Mouse (Mus musculus) gastrocnemius, adult 18-20 months (tissue): ENCODE data around the gene Qk. TPM values are rescaled to one million over a fixed set of nuclear protein-coding genes. Genes with fewer than 3 reads are reported as not detected.

Experiments
- DNase-seq: peaks from one replicate; pipeline ENCODE4 v3.0.0; 2021; ENCODE audit warnings: low spot score
- total RNA-seq, 2 experiments: library from RNA; stranded (reverse); gene quantifications; 2 replicates each; pipeline ENCODE4 v1.2.3; 2021

The Qk gene
- total RNA-seq, 2 experiments from 2014 or later: 274 to 325 TPM

DNA sequence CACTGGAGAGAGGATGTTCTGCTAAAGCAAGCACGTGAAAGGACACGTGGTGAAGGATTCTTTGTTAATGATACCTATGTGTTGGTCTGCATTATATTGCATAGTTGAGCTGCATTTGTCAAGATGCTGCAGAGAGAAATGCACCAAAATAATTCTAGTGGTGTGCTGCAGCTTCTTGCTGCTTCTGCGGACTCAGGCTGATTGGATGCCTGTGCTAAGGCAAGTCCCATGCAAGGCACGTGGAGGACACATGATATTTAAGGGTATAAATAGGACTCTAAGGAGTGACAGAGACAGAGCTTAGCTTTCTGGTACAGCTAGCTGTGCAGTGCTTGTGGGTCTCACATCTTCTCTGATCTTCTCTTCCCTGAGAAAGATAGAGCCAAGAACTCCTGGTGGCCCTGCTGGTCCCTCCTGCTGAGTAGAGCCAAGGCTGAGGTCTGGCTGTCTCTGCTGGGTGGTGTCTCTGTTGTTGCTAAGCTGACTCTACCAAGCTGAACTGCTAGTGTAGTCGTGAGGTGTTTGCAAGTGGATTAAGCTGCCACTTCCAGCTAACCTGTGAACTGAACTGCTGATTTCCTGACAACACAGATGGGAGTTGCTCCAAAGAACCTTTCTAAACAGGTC lies 8.0 kb upstream of the Qk start:
- no peak for DNase-seq

DNA sequence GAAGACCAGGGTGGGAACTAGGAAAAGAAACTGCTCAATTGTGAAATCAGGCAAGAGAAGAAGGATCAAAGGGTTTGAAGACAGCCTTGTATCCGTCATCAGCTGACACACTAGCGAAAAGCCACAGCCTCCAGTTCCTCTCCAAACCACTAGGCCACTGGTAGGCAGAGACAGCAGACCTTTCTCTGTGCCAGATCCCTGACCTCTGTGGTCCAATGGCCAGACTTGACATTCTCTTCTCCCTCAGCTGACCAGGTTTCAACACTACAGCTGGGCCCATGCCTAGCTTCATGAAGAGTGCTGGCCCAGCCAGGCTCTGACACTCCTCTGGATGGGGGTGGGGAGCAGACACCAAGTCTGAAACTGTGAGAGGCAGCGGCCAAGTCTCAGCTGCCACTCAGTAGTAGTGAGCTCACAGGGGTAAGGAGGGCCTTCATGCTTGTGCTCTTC lies 7.0 kb upstream of the Qk start:
- DNase-seq: peak; percentile 90

DNA sequence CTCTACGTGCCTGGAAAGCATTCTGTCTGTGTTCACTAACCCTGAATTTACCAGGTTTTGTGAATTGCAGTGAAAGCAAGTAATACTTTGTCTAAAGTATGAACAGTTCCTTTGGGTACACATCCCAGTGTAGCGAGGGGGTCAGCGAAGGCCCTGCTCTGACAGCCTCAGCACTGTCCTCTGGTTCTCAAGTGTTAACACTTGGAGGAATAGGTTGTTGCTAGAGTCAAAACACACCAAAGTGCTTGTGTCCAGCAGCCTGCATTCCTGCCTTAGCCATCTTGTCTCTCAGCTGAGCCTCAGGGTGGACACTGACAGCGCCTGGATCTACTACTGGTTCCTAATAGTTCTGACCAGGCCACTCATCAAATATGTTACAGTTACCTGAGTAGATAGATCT lies 6.3 kb upstream of the Qk start:
- no peak for DNase-seq

DNA sequence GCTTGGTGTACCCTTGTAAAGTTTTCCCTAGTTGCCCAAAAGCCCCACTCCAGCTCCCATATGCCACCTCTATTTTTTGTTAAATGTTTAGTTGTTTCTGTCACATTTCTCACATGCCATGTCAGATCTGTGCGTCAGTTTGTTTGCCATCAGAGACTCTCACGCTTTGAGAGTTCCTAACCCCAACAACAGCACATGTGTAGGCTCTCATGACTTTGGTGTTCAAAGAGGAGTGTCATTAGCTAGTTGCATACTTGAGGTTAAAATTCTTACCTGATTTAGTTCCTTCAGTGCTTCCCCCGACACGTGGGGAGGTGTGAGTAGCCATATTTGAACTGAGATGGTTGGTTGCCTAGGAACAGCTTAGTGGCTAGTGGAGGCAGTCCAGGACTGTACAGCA lies 2.1 kb upstream of the Qk start:
- no peak for DNase-seq

DNA sequence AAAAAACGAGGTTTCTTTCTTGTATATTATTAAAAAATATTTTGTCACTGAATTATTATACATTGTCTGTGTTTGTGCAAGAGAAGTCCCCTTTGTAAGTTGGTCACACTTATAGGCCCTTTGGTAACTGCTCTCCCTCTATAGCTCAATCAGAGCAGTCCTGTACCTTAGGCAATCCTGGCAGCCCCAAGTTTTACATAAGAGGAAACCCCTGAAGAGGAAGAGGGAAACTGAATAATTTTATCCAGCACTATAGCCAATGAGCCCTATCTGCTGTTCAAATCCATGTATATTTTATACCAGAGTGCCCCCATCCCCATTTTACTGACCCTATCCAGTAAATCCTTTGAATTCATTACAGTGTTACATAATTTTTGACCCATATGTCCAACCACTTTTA lies 1.4 kb upstream of the Qk start:
- no peak for DNase-seq

DNA sequence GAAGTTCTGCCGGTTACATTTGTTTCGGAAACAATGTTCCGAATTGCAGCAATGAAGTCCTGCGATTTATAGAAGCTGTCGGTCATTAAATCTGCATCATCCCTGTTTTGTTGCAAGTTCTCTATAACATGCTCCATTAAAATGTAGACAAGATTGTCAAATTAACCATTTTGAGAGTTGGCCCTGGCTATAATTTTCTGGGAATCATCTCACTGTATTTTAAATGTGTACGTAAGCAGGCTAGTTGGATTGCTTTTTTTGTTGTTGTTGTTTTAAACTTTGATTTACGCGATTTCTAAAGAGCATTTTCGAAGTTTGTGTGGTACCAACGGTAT lies 769 bp upstream of the Qk start:
- DNase-seq: no peak

DNA sequence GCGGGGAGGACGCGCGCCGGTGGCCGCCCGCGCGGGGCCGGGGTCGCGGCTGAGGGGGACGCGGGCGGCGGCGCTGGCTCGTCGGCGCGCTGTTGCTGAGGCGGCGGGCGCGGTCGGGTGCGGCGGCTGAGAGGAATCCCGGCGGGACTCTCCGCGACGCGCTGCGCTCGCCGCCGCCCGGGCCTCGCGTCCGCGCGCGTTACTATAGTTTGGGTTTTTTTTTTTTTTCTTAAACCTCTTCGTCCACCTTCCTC lies 296 bp downstream of the Qk start:
- no peak for DNase-seq

DNA sequence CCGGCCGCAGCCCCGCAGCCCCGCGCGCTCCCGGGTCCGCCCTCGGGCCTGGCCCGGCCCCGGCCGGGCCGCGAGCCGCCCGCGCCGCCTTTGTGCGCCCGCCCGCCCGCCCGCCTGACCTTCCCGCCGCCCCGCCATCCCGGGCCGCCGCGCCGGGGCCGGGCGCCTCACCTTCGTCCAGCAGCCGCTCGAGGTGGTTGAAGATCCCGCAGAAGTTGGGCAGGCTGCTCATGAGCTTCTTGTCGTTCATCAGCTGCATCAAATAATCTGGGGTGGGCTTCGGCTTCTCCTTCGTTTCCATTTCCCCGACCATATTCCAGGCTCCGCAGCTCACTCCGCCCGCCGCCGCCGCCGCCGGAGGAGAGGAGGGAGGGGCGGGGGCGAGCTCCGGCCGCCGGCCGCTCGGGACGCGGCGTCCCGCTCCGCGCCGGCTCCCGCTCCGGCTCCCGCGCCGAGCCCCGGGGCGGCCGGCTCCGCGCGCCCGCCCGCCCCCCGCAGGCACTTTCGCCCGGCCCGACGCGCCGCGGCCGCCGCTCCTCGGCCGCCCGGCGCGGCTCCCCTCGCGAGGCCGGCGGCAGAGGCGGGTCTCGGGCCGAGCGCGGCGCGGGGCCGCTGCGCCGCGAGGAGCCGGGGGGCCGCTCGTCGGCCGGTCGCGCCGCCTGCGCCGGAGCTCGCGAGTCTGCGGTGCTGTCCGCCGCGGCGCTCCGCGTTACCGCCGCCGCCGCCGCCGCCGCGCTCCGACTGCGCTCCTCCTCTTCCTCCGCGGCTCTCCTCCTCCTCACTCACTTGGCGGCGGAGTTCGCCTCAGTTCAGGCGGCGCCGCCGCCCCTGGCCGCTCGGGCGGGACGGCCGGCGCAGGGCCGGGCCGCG lies 858 bp downstream of the Qk start:
- DNase-seq: peak; percentile 78

DNA sequence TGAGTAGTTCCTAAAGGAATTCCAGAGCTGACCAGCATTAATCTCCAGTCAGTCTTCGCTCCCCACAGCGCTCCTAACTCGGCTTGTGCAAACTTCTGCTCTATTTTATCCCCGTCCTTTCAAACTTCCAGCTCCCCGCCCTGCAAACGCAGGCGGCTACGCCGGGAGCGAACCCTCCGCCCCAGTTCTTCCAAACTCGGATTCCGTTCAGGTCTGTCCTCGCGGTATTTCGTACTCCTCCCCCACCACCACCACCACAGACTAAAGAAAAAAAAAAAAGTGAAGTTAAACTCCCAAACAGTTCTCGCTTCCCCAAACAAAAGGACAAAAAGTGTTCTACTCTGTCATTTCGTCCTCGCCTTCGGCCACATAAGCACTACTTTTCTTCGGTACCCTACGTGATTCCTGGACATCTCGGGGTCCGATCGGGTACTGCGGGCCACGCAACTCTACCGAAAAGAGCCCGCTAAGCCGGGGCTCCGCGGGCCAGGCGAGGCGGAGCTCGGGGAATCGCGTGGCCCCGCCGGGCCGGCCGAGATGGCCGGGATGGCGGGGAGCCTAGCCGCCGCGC lies 1.6 kb downstream of the Qk start:
- DNase-seq: peak; percentile 67

DNA sequence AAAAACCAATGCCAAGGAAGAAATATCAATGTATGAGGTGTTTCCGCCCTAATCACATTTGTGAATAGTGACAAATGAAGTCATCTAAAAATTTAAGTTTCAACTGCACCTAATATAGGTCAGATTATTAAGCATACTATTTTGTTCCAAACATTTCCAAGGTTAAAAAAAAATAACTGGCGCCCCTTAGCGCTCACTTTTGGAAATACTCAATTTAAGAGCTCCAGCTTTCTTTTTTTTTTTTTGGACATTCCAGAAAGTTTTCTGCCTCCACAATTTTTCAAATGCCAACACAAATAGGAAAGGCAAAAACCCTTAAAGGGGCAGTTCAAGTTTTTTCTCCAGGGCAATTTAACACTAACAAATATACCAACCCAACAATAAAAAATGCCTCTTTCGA lies 2.5 kb downstream of the Qk start:
- peak; percentile 82 for DNase-seq

DNA sequence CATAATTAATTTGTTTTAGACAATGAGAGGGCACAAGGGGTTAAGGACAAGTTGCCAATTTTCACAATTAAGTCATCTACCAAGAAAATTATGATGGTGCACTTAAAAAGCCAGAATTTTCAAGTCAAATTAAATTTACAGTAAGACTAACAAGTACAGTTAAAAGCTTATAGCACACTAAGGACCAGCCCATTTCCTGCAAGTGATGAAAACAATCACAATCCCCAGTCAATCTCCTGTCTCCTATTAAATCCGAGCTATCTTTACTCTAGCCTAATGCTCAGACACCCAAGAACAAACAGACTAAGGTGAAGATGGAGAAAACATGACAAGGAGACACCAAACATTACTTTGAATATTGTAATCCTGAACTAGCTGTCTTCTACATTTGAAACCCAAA lies 3.2 kb downstream of the Qk start:
- DNase-seq: no peak

DNA sequence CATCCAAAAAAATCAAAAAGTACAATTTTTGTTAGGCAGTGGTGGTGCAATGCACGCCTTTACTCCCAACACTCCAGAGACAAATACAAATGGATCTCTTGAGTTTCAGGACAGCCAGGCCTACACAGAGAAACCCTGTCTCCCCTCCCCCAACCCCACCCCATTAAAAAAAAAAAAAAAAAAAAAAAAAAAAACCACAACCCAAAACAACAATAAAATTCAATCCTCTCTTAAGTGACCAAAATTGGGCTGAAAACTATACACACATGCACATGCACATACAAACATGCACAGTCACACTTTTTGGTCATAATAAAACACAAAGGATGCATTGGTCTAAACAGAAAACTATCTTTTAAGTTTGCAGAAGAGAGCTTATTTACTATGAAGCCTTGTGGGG lies 9.6 kb downstream of the Qk start:
- no peak for DNase-seq

DNA sequence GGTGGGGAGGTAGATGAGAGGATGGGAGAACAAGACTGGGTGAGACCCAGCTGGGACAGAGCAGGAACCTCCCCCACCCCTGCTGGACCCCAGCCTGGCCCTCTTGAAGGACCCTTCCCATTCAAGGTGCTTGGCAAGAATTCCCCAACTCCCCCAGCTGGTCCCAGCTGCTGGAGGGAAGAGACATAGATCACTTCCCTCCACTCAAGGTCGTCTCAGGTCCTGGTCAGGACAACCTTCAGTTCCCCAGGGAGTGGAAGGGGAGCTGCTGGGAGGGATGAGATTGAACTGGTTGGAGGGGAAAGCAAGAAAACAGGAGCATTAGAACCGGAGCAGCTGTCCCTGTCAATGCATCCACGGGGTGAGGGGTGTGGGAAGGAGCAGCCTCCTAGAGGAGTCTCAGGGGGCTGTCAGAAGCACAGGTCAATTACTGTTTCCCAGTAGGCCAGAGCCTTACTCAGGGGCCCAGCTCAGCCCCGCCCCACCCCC lies 10.5 kb downstream of the Qk start:
- DNase-seq: peak; percentile 25

DNA sequence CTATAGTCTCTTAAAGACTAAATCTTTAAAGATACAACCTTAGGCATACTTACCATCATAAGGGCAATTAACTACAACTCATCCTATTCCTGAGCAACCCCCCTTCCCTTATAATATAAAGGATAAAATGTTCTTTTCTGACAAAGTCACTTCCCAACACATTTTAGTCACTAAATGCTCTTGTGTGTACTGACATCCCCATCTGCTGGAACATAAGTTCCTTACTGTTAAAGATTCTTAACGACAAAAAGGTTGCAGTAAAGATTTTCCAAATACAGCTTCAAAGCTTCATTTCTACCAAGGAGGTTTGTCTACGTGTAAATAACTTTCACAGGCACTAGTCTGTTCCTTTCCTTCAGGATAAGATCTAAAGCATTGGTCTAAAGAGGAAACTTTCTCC lies 13.2 kb downstream of the Qk start:
- DNase-seq: no peak

DNA sequence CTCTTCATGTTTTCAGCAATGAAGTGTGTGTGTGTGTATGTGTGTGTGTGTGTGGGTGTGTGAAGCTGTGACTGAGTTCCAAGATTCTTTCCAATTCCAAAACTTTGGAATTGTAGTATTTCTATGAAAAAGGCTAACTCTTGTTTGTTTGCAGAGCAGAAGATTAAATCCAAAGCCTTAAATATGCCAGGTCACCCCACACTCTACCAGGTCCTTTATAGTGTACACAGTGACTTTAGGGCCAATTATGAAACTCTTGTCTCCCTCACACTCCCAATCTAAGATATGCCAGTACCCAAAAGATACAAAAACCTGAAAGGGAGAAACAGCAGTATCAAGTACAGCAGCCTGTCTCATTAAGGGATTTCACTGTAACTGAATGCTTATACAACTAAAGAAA lies 15.7 kb downstream of the Qk start:
- DNase-seq: no peak

DNA sequence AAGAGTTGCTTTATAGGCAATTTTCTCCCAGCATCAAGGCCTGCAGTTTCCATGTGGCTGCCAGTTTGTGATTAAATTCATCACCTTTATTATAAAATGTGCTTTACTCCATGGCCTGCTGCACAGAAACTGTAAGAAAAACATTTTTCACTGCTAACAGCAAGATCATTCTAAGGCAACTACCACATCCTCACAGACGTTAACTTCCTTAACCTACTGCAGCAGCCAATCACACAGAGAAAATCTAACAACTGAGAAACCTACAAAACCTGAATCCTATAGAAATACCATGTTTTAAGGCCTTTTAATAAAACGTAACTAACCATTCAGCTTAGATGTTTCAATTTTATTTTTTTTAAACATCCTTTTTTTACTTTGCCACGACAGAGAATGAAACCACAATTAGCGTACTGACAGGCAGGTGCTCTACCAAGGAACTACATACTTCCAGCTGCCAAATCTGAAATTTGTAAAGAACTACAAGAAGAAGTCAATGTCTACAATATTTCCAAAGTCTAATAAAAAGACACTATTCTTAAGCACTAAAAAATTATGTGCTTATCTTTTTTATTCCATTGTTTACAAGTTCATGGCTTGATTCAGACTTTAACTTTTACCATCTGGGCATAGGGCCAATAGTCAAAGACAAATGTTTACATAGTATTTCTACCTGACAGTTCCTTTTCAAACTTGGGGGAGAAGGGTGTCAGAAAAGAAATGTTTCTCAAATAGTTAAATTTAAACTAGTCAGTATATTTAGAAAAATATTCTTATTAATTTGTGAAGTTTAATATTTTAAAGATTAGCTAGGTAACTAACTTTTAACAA lies 18.5 kb downstream of the Qk start:
- DNase-seq: no peak

DNA sequence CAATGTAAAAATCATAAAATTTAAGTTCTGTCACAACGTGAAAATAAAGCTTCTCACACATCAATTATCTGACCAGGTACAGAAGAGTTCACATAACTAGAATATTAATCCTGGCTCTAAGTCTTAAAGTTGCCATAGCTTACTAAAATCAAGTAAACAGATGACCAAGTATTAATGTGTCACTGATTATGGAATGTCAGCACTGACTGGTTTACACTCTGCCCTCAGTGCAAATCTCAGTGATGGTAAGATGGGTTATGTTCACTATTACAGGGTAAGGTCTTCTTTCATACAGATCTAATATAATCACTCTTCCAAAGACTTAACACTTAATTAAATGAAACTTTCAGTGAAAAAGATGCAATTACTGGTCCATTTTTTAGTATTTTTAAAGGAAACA lies 20.3 kb downstream of the Qk start:
- no peak for DNase-seq

DNA sequence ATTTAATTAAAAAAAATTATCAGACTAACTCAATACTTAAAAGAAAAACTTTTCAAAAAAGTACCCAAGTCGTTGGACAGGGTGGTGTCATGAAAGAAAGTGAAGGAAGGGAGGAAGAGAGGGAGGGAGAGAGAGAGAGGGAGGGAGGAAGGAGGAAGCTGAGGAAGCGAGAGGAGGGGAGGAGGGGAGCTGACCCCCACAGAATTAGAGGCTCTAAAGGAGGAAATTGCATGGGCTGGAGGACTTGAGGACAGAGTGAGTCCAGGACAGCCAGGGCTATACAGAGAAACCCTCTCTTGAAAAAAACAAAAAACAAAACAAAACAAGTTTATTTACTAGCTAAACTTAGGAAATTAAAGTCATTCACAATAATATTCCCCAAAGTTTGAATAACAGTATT lies 27.1 kb downstream of the Qk start:
- no peak for DNase-seq

DNA sequence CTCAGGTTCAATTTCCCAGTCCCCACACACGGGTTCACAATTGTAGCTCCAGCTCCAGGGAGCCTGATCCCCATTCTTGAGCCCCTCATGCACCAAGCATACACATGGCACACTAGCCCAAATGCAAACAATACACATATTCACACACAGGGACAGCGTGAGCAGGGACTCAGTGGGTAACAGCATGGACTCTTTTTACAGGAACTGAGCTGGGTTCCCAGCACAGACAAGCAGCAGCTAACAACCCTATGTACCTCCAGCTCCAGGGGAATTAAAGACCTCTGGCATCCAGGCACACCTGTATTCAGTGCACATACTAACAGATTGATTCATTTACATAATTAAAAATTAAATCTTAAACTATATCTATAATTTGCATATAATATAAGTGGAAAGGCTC lies 34.9 kb downstream of the Qk start:
- no peak for DNase-seq

DNA sequence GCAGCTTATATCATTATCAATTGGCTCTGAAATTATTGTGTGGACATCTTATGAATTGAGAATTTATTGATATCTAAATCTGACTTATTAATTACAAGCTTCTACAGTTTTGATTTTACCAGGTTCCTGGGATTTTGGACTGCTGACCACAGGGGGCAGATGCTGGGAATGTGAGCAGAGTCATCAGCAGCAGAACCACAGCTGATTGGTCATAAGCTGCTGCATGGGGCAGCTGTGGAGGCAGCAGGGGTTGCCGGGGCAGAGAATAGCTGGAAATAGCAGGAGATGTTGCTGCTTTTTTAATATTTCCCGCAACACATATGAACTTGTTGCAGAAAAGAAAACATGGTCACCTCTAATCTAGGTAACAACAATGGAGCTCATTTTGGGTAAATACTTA lies 40.1 kb downstream of the Qk start:
- DNase-seq: no peak

DNA sequence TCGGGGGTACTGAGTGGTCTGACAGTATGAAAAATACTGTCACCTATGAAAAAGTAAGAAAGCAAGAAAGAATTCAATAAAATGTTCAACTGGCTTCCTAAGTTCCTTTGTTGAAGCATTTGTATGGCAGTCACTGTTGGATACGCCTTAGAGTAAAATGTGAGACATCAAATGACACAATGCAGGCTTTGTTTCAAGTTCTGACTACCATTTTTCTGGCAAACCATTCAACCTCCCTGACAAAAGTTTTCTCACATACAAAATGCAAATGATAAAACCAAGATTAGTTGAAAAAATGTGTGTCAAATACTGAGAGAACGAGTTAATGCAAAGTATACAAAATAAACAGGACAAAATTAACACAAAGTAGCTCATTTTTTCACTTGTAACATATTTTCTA lies 50.1 kb downstream of the Qk start:
- no peak for DNase-seq

DNA sequence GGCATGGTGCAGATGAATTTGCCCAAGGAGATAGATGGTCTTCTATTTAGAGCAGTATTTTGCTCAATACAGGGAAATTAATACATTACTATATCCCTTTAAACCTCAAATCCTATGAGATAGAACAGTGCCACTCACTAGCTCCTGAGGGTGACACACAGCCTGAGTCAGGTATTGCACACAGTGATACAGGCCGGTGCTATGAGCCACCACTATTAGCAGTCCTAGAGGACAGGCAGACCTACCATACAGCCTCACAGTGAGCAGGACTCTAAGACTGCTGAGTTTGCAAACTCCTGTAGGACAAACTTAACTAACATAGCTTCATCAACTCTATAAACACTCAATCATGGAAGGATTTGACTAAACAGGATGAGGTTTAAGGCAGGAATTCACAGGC lies 51.2 kb downstream of the Qk start:
- DNase-seq: no peak
